Mouse (Mus musculus): ENCODE data around the gene Ssu2. TPM values are rescaled to one million over a fixed set of nuclear protein-coding genes. Genes with fewer than 3 reads are reported as not detected.

Ssu2 gene
- total RNA-seq, 4 experiments from 2014 or later = 0.94 to 1.7 (median 1.4) TPM

GRCm38 (mm10) chr6:112350452-112350851 is 37.4 kb downstream of the Ssu2 start:
- no peak for DNase-seq (ENCODE audit: low spot score)

GRCm38 (mm10) chr6:112339016-112339415 is 48.8 kb downstream of the Ssu2 start:
- no peak for DNase-seq (ENCODE audit: low spot score)

GRCm38 (mm10) chr6:112337667-112338066 is 50.2 kb downstream of the Ssu2 start:
- DNase-seq (ENCODE audit: low spot score) = no peak

- no peak for DNase-seq (ENCODE audit: low spot score)
Observed at GRCm38 (mm10) chr6:112333930-112334329, 53.9 kb downstream of the Ssu2 start.

- no peak for DNase-seq (ENCODE audit: low spot score)
Observed at GRCm38 (mm10) chr6:112331223-112331598, 56.6 kb downstream of the Ssu2 start.

GRCm38 (mm10) chr6:112330520-112331222 is 57.2 kb downstream of the Ssu2 start:
- DNase-seq (ENCODE audit: low spot score) = no peak

- peak; percentile 64 for DNase-seq (ENCODE audit: low spot score)
Observed at GRCm38 (mm10) chr6:112327793-112328192, 60.0 kb downstream of the Ssu2 start.

- no peak for DNase-seq (ENCODE audit: low spot score)
Observed at GRCm38 (mm10) chr6:112325213-112325612, 62.6 kb downstream of the Ssu2 start.

GRCm38 (mm10) chr6:112322916-112323315 is 64.9 kb downstream of the Ssu2 start:
- no peak for DNase-seq (ENCODE audit: low spot score)

- peak; percentile 20 for DNase-seq (ENCODE audit: low spot score)
Observed at GRCm38 (mm10) chr6:112320679-112321078, 67.1 kb downstream of the Ssu2 start.

GRCm38 (mm10) chr6:112319449-112319848 is 68.4 kb downstream of the Ssu2 start:
- DNase-seq (ENCODE audit: low spot score) = no peak

- no peak for DNase-seq (ENCODE audit: low spot score)
Observed at GRCm38 (mm10) chr6:112311385-112311784, 76.4 kb downstream of the Ssu2 start.

GRCm38 (mm10) chr6:112309330-112309938 is 78.4 kb downstream of the Ssu2 start:
- no peak for DNase-seq (ENCODE audit: low spot score)

Other genes with a start within 250 kb of the Ssu2 start
- gene Lmcd1, start 114.3 kb downstream of the Ssu2 start, total RNA-seq (2022) = 10 to 100 TPM; 32.8 to 38.7 (median 36.6) TPM
- gene Cav3, start 71.5 kb upstream of the Ssu2 start, total RNA-seq (2022) = 10 to 100 TPM; 68.1 to 83.6 (median 71.9) TPM
- under 1 TPM; 0.22 to 0.34 (median 0.23) TPM for gene Oxtr, start 101.9 kb upstream of the Ssu2 start, total RNA-seq (2022)

All from heart, adult 8-10 months (tissue).